Mouse (Mus musculus) limb, embryonic 11.5 days (tissue): ENCODE results near the gene Sla2. TPM values are rescaled to one million over a fixed set of nuclear protein-coding genes. Genes with fewer than 3 reads are reported as not detected.
"Not testable (repeated sequence)": the region's sequence is repeated elsewhere in the genome, so short reads cannot be mapped to it uniquely, and the experiment has no call there.

Experiments
- ATAC-seq: fragments of 200-750 bp; cut with Nextera tagmentation; 2 replicates; pipeline ENCODE4 v1.8.0; 2017; ENCODE audit warnings: low read depth; ENCODE audit not compliant: insufficient number of reproducible peaks, low FRiP score, low TSS enrichment
- DNase-seq: peaks from one replicate; pipeline ENCODE4 v3.0.0-alpha.2; 2015; ENCODE audit warnings: low spot score
- H3K27ac ChIP-seq: fragments of 300-500 bp; sonication (generic); replicated peaks from 2 replicates; pipeline ENCODE4 v1.5.1; 2014; ENCODE audit warnings: low read depth, mild to moderate bottlenecking, low read length
- H3K27me3 ChIP-seq: fragments of 300-500 bp; sonication (generic); 2 replicates; pipeline ENCODE4 v1.6.1; 2014; ENCODE audit warnings: mild to moderate bottlenecking, low read length, mixed read lengths; ENCODE audit not compliant: control insufficient read depth, insufficient read depth
- H3K36me3 ChIP-seq: fragments of 300-500 bp; sonication (generic); 2 replicates; pipeline ENCODE4 v1.6.1; 2014; ENCODE audit warnings: mild to moderate bottlenecking, low read length, moderate library complexity, mixed read lengths; ENCODE audit not compliant: control insufficient read depth, insufficient read depth
- H3K4me1 ChIP-seq: fragments of 300-500 bp; sonication (generic); 2 replicates; pipeline ENCODE4 v1.6.1; 2014; ENCODE audit warnings: low read length, mixed read lengths; ENCODE audit not compliant: control insufficient read depth, insufficient read depth
- H3K4me2 ChIP-seq: fragments of 300-500 bp; sonication (generic); 2 replicates; pipeline ENCODE4 v1.6.1; 2014; ENCODE audit warnings: low read depth, mild to moderate bottlenecking, moderate library complexity; ENCODE audit not compliant: severe bottlenecking
- H3K4me3 ChIP-seq: fragments of 300-500 bp; sonication (generic); 2 replicates; pipeline ENCODE4 v1.5.1; 2014; ENCODE audit warnings: low read depth, low read length
- H3K9ac ChIP-seq: fragments of 300-500 bp; sonication (generic); 2 replicates; pipeline ENCODE4 v1.6.1; 2014; ENCODE audit warnings: mild to moderate bottlenecking, low read length
- H3K9me3 ChIP-seq: fragments of 300-500 bp; sonication (generic); 2 replicates; pipeline ENCODE4 v1.6.1; 2016; ENCODE audit warnings: low read length; ENCODE audit not compliant: control insufficient read depth
- WGBS: fragments of 180-500 bp; shearing (Covaris S2); extraction: QIAGEN DNeasy Blood & Tissue Kit; methylation state at CpG from one replicate; pipeline ENCODE4 v1.1.7; 2014; 5-methylcytosine and 5-hydroxymethylcytosine counted together
- polyA plus RNA-seq: library from polyadenylated mRNA; unstranded; fragments of >200 nt; fragmentation: Nextera tagmentation; extraction: Ambion mirVana; gene quantifications from 2 replicates; pipeline ENCODE4 v1.2.1, GENCODE M21; 2014

Gene Sla2
- polyA plus RNA-seq, 1 experiment from 2014 or later: 0.52 TPM

GRCm38 (mm10) chr2:156925075-156925474, 38.1 kb upstream of the Sla2 start:
- H3K4me3 ChIP-seq, DNase-seq, H3K27ac ChIP-seq, H3K9ac ChIP-seq, H3K9me3 ChIP-seq, H3K4me1 ChIP-seq, H3K36me3 ChIP-seq, H3K4me2 ChIP-seq, H3K27me3 ChIP-seq, ATAC-seq: not testable (repeated sequence)
- 90% methylated on average over 4 of the region's 4 CpGs for WGBS

- 63% methylated on average over 3 of the region's 3 CpGs for WGBS
- Histone ChIP-seq H3K9me3 (no peaks in the 10 kb centered on the region), H3K27me3 (no peaks in the 10 kb centered on the region), H3K4me3 (no peak overlapping the region), H3K9ac (no peak overlapping the region), H3K36me3 (no peaks in the 10 kb centered on the region; the same call in 1 of the 2 replicates), H3K4me2 (no peak overlapping the region), H3K27ac (no peak overlapping the region), H3K4me1 (no peaks in the 10 kb centered on the region)
- no peak for ATAC-seq
- no peak for DNase-seq
Observed at GRCm38 (mm10) chr2:156924210-156924898, 37.4 kb upstream of the Sla2 start.

- 88% methylated on average over 5 of the region's 5 CpGs for WGBS
- no peaks in the 10 kb centered on the region for H3K9me3 ChIP-seq
- H3K4me2 ChIP-seq: no peak overlapping the region
- no peaks in the 10 kb centered on the region; the same call in 1 of the 2 replicates for H3K36me3 ChIP-seq
- DNase-seq: no peak
- no peak overlapping the region for H3K27ac ChIP-seq
- no peaks in the 10 kb centered on the region for H3K27me3 ChIP-seq
- no peak overlapping the region for H3K4me3 ChIP-seq
- no peaks in the 10 kb centered on the region for H3K4me1 ChIP-seq
- no peak overlapping the region for H3K9ac ChIP-seq
- ATAC-seq: no peak
Observed at GRCm38 (mm10) chr2:156923057-156923456, 36.1 kb upstream of the Sla2 start.

- ATAC-seq (no peak), DNase-seq (no peak)
- Histone ChIP-seq H3K9ac (no peak overlapping the region), H3K27me3 (no peaks in the 10 kb centered on the region), H3K4me2 (no peak overlapping the region), H3K4me3 (no peak overlapping the region), H3K36me3 (no peaks in the 10 kb centered on the region), H3K27ac (no peak overlapping the region), H3K9me3 (no peaks in the 10 kb centered on the region), H3K4me1 (no peaks in the 10 kb centered on the region)
- WGBS: 58% methylated on average over 2 of the region's 2 CpGs
Observed at GRCm38 (mm10) chr2:156919796-156920195, 32.8 kb upstream of the Sla2 start.

GRCm38 (mm10) chr2:156919191-156919590, 32.2 kb upstream of the Sla2 start:
- not testable (repeated sequence) for ATAC-seq, H3K9me3 ChIP-seq, H3K4me1 ChIP-seq, H3K36me3 ChIP-seq, H3K9ac ChIP-seq, DNase-seq, H3K27ac ChIP-seq, H3K4me2 ChIP-seq, H3K27me3 ChIP-seq, H3K4me3 ChIP-seq
- WGBS: 90% methylated on average over 11 of the region's 11 CpGs

- Histone ChIP-seq H3K4me1 (no peaks in the 10 kb centered on the region), H3K27ac (no peak overlapping the region), H3K9me3 (no peaks in the 10 kb centered on the region), H3K36me3 (no peaks in the 10 kb centered on the region), H3K4me3 (no peak overlapping the region), H3K4me2 (no peak overlapping the region), H3K27me3 (no peaks in the 10 kb centered on the region), H3K9ac (no peak overlapping the region)
- WGBS: 70% methylated on average over 4 of the region's 4 CpGs
- ATAC-seq (no peak), DNase-seq (no peak)
Observed at GRCm38 (mm10) chr2:156918562-156918961, 31.6 kb upstream of the Sla2 start.

- WGBS: 81% methylated on average over 3 of the region's 3 CpGs
- no peak overlapping the region for H3K9ac ChIP-seq
- H3K4me2 ChIP-seq: no peak overlapping the region
- ATAC-seq: no peak
- no peaks in the 10 kb centered on the region for H3K4me1 ChIP-seq
- H3K27me3 ChIP-seq: no peaks in the 10 kb centered on the region
- DNase-seq: no peak
- H3K9me3 ChIP-seq: no peaks in the 10 kb centered on the region
- no peaks in the 10 kb centered on the region for H3K36me3 ChIP-seq
- H3K4me3 ChIP-seq: no peak overlapping the region
- no peak overlapping the region for H3K27ac ChIP-seq
Observed at GRCm38 (mm10) chr2:156916419-156917125, 29.6 kb upstream of the Sla2 start.

- no peaks in the 10 kb centered on the region for H3K36me3 ChIP-seq
- WGBS: 79% methylated on average over 3 of the region's 3 CpGs
- H3K4me3 ChIP-seq: no peak overlapping the region
- no peak overlapping the region for H3K9ac ChIP-seq
- H3K9me3 ChIP-seq: no peaks in the 10 kb centered on the region
- no peak for ATAC-seq
- H3K27me3 ChIP-seq: no peaks in the 10 kb centered on the region
- no peaks in the 10 kb centered on the region for H3K4me1 ChIP-seq
- H3K4me2 ChIP-seq: no peak overlapping the region
- no peak for DNase-seq
- H3K27ac ChIP-seq: no peak overlapping the region
Observed at GRCm38 (mm10) chr2:156915559-156915958, 28.6 kb upstream of the Sla2 start.
